In the genomic region with DNA sequence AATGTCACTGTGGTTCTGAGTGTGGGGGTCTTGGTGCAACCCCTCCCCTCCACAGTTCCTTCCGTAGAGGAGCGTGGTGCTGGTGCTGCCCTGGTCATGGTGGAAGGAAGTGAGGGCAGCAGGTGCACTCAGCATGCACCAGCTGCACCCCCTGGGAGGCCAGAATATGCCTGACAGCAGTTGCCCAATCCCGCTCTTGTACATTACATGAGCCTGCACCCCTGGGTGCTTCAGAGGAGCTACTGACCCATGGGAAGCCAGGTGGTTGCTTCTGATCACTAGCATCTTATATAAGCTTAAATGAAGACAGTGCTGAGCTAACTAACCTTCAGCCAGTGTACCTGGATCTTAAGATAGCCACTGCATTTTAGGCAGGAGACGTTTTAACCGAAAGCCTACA, we compare ENCODE assay signal across 36 mouse cellular contexts. TPM values are rescaled to one million over a fixed set of nuclear protein-coding genes. Genes with fewer than 3 reads are reported as not detected.
DNase-seq lines count a peak whose midpoint lies in the region; ATAC-seq lines count a peak whose summit lies in the region.
"Had no signal": no experiment of that assay in that cellular context is flagged by ENCODE, and none has a peak within 500 bp of the region (broad histone marks: within the 10 kb centered on the region; RNA-seq: fewer than 3 reads in every experiment).

No protein-coding gene starts in this region.

- no peak overlapping the region for H3K4me3 ChIP-seq in forebrain, embryonic 13.5 days
- H3K4me3 ChIP-seq: embryonic facial prominence, embryonic 12.5 days; embryonic facial prominence, embryonic 15.5 days; forebrain, embryonic 12.5 days; gastrocnemius, adult 2 months; heart, embryonic 12.5 days; heart, embryonic 15.5 days; hindbrain, embryonic 10.5 days; hindbrain, embryonic 13.5 days; intestine, embryonic 15.5 days had no signal

- ATAC-seq in forebrain, embryonic 13.5 days: no peak
- ATAC-seq: forebrain, postnatal 0 days; hindbrain, embryonic 16.5 days; intestine, embryonic 15.5 days; Patski had no signal

- H3K27me3 ChIP-seq in forebrain, embryonic 13.5 days: no peaks in the 10 kb centered on the region
- H3K27me3 ChIP-seq: CH12.LX; embryonic facial prominence, embryonic 12.5 days; embryonic facial prominence, embryonic 15.5 days; forebrain, embryonic 12.5 days; heart, embryonic 12.5 days; heart, embryonic 15.5 days; hindbrain, embryonic 13.5 days; intestine, embryonic 15.5 days; Patski had no signal

- DNase-seq in cerebellum, adult 11-12 months: peak; percentile 52
- no peak for DNase-seq in cerebellum, adult 11 months
- DNase-seq in cerebellum, adult 9-10 months: peak; percentile 52
- DNase-seq in cerebellum, postnatal 4 days (ENCODE audit: low spot score in 2 of 2): no peak
- DNase-seq in testis, postnatal 10 days (ENCODE audit: low spot score): peak; percentile 40
- DNase-seq in testis, postnatal 14 days (ENCODE audit: low spot score): no peak
- no peak for DNase-seq in adrenal gland, postnatal 4 days (ENCODE audit: low spot score in 2 of 2)
- DNase-seq: adrenal gland, postnatal 10 days; adrenal gland, postnatal 36 days; B cell, adult 2 months; forebrain, postnatal 0 days; gastrocnemius, adult 2 months; gastrocnemius, postnatal 14 days; heart, adult 11 months; heart, postnatal 10 days; heart, postnatal 36 days; kidney, adult 11 months; kidney, adult 8-10 months had no signal

- no peaks in the 10 kb centered on the region for H3K9me3 ChIP-seq in forebrain, embryonic 13.5 days (replicated peaks)
- H3K9me3 ChIP-seq: embryonic facial prominence, embryonic 12.5 days; embryonic facial prominence, embryonic 15.5 days; forebrain, embryonic 12.5 days; G1E; heart, embryonic 12.5 days; heart, embryonic 15.5 days; hindbrain, embryonic 10.5 days; hindbrain, embryonic 13.5 days; intestine, embryonic 15.5 days had no signal

- WGBS in forebrain, embryonic 13.5 days: 94% methylated on average over 5 of the region's 5 CpGs

- H3K27ac ChIP-seq in forebrain, embryonic 13.5 days: no peak overlapping the region
- H3K27ac ChIP-seq: embryonic facial prominence, embryonic 12.5 days; embryonic facial prominence, embryonic 15.5 days; forebrain, embryonic 12.5 days; gastrocnemius, adult 2 months; heart, embryonic 15.5 days; hindbrain, embryonic 10.5 days; hindbrain, embryonic 13.5 days; intestine, embryonic 15.5 days had no signal

- peaks cover 57% of the 10 kb centered on the region for H3K36me3 ChIP-seq in forebrain, embryonic 13.5 days (ENCODE audit: poor library complexity, severe bottlenecking)

- H3K9ac ChIP-seq in forebrain, embryonic 13.5 days: no peak overlapping the region
- H3K9ac ChIP-seq: embryonic facial prominence, embryonic 12.5 days; embryonic facial prominence, embryonic 15.5 days; forebrain, embryonic 12.5 days; forebrain, postnatal 0 days; heart, embryonic 12.5 days; heart, embryonic 15.5 days; hindbrain, embryonic 13.5 days; intestine, embryonic 15.5 days had no signal

- no peak overlapping the region for H3K4me2 ChIP-seq in forebrain, embryonic 13.5 days
- H3K4me2 ChIP-seq: embryonic facial prominence, embryonic 12.5 days; embryonic facial prominence, embryonic 15.5 days; forebrain, embryonic 12.5 days; heart, embryonic 12.5 days; heart, embryonic 15.5 days; hindbrain, embryonic 13.5 days; intestine, embryonic 15.5 days had no signal

- H3K4me1 ChIP-seq in forebrain, embryonic 13.5 days: peaks cover 12% of the 10 kb centered on the region

RNA-seq across cellular contexts. Expression of a gene that starts 8.0 kb away (rescaled TPM):
- 100 to 1,000 TPM; 298 to 310 TPM for total RNA-seq in adrenal gland, postnatal 4 days (2021)
- 216 and 230 TPM in 2 replicates for polyA plus RNA-seq in forebrain, embryonic 13.5 days (2015; fragmentation: Nextera tagmentation; extraction: Ambion mirVana)

RNA-seq across cellular contexts. Expression of a gene that starts 12.8 kb away (rescaled TPM):
- not detected for total RNA-seq in adrenal gland, postnatal 4 days (2021)
- polyA plus RNA-seq in forebrain, embryonic 13.5 days (2015; fragmentation: Nextera tagmentation; extraction: Ambion mirVana): not detected in 2 replicates
- total RNA-seq: adrenal gland, adult 18-20 months; adrenal gland, postnatal 10 days; adrenal gland, postnatal 36 days; CH12.LX; common myeloid progenitor, adult 5-6 weeks; forebrain, postnatal 0 days; G1E; gastrocnemius, adult 2 months; gastrocnemius, postnatal 14 days; gastrocnemius, postnatal 4 days; heart, adult 8-10 months; heart, postnatal 10 days; heart, postnatal 36 days had no signal
- polyA plus RNA-seq: embryonic facial prominence, embryonic 12.5 days; embryonic facial prominence, embryonic 15.5 days; forebrain, embryonic 12.5 days; forebrain, postnatal 0 days; frontal cortex, adult 2 months; G1E; hindbrain, embryonic 10.5 days; hindbrain, embryonic 13.5 days; intestine, embryonic 15.5 days had no signal

RNA-seq across cellular contexts. Expression of a gene that starts 41.6 kb away (rescaled TPM):
- 10 to 100 TPM; 28.3 to 31.6 TPM for total RNA-seq in adrenal gland, postnatal 4 days (2021)
- polyA plus RNA-seq in forebrain, embryonic 13.5 days (2015; fragmentation: Nextera tagmentation; extraction: Ambion mirVana): 85.6 and 90.0 TPM in 2 replicates

Comparison
In these comparisons a context has a peak if more than half of its experiments do, and no peak if none do; other contexts are left out.
1. DNase-seq: peak in cerebellum, adult 11-12 months (single experiment), cerebellum, adult 9-10 months (single experiment) and testis, postnatal 10 days (single experiment); none in cerebellum, adult 11 months (single experiment), cerebellum, postnatal 4 days (0 of 2), testis, postnatal 14 days (single experiment) and adrenal gland, postnatal 4 days (0 of 2).